Mouse (Mus musculus): ENCODE measurements at regions not wholly inside any gene's neighbourhood (a gene's known extent, or its start where the extent isn't known, plus 50 kb on each side); places are given as distances from the start of the nearest gene placed in this dataset.

GRCm38 (mm10) chr13:101824962-101825361, 56.9 kb upstream of the Pik3r1 start:
- in situ Hi-C loops (cut with MboI; ENCODE audit: unreplicated experiment in 2 of 2), result no loop called here

GRCm38 (mm10) chr13:101831872-101832629, 64.0 kb upstream of the Pik3r1 start:
- in situ Hi-C loops (cut with MboI; ENCODE audit: unreplicated experiment in 2 of 2), result no loop called here

GRCm38 (mm10) chr13:101834546-101834945, 66.5 kb upstream of the Pik3r1 start:
- in situ Hi-C loops (cut with MboI; ENCODE audit: unreplicated experiment in 2 of 2), result no loop called here

GRCm38 (mm10) chr13:101836992-101837391, 69.0 kb upstream of the Pik3r1 start:
- in situ Hi-C loops (cut with MboI; ENCODE audit: unreplicated experiment in 2 of 2), result no loop called here

- in situ Hi-C loops (cut with MboI; ENCODE audit: unreplicated experiment in 2 of 2), result no loop called here
Measured at GRCm38 (mm10) chr13:101844461-101845440, 76.7 kb upstream of the Pik3r1 start.

GRCm38 (mm10) chr13:101846016-101846415, 78.0 kb upstream of the Pik3r1 start:
- in situ Hi-C loops (cut with MboI; ENCODE audit: unreplicated experiment in 2 of 2), result no loop called here

- in situ Hi-C loops (cut with MboI; ENCODE audit: unreplicated experiment in 2 of 2), result no loop called here
Measured at GRCm38 (mm10) chr13:101847879-101848600, 80.0 kb upstream of the Pik3r1 start.

GRCm38 (mm10) chr13:101848601-101849147, 80.7 kb upstream of the Pik3r1 start:
- in situ Hi-C loops (cut with MboI; ENCODE audit: unreplicated experiment in 2 of 2), result no loop called here

GRCm38 (mm10) chr13:101849416-101849815, 81.4 kb upstream of the Pik3r1 start:
- in situ Hi-C loops (cut with MboI; ENCODE audit: unreplicated experiment in 2 of 2), result no loop called here

GRCm38 (mm10) chr13:101851329-101851728, 83.3 kb upstream of the Pik3r1 start:
- in situ Hi-C loops (cut with MboI; ENCODE audit: unreplicated experiment in 2 of 2), result no loop called here

GRCm38 (mm10) chr13:101852960-101853359, 84.9 kb upstream of the Pik3r1 start:
- in situ Hi-C loops (cut with MboI; ENCODE audit: unreplicated experiment in 2 of 2), result no loop called here

- in situ Hi-C loops (cut with MboI; ENCODE audit: unreplicated experiment in 2 of 2), result no loop called here
Measured at GRCm38 (mm10) chr13:101855141-101855540, 87.1 kb upstream of the Pik3r1 start.

- in situ Hi-C loops (cut with MboI; ENCODE audit: unreplicated experiment in 2 of 2), result no loop called here
Measured at GRCm38 (mm10) chr13:101860704-101861103, 92.7 kb upstream of the Pik3r1 start.

GRCm38 (mm10) chr13:101862011-101862410, 94.0 kb upstream of the Pik3r1 start:
- in situ Hi-C loops (cut with MboI; ENCODE audit: unreplicated experiment in 2 of 2), result no loop called here

- in situ Hi-C loops (cut with MboI; ENCODE audit: unreplicated experiment in 2 of 2), result no loop called here
Measured at GRCm38 (mm10) chr13:101863015-101863414, 95.0 kb upstream of the Pik3r1 start.

- in situ Hi-C loops (cut with MboI; ENCODE audit: unreplicated experiment in 2 of 2), result no loop called here
Measured at GRCm38 (mm10) chr13:101863602-101864001, 95.6 kb upstream of the Pik3r1 start.

- in situ Hi-C loops (cut with MboI; ENCODE audit: unreplicated experiment in 2 of 2), result no loop called here
Measured at GRCm38 (mm10) chr13:101866843-101867242, 98.8 kb upstream of the Pik3r1 start.

GRCm38 (mm10) chr13:101874761-101875160, 106.7 kb upstream of the Pik3r1 start:
- in situ Hi-C loops (cut with MboI; ENCODE audit: unreplicated experiment in 2 of 2), result no loop called here

GRCm38 (mm10) chr13:101876069-101876468, 108.1 kb upstream of the Pik3r1 start:
- in situ Hi-C loops (cut with MboI; ENCODE audit: unreplicated experiment in 2 of 2), result no loop called here

GRCm38 (mm10) chr13:101876601-101877000, 108.6 kb upstream of the Pik3r1 start:
- in situ Hi-C loops (cut with MboI; ENCODE audit: unreplicated experiment in 2 of 2), result no loop called here

GRCm38 (mm10) chr13:101878168-101878567, 110.2 kb upstream of the Pik3r1 start:
- in situ Hi-C loops (cut with MboI; ENCODE audit: unreplicated experiment in 2 of 2), result no loop called here
